Mouse (Mus musculus) c-Kit-positive CD71-negative TER-119-negative erythroid progenitor cells, embryonic 14.5 days (primary cell): Measurements from ENCODE around the gene Fstl4.
"Not testable (repeated sequence)": the region's sequence is repeated elsewhere in the genome, so short reads cannot be mapped to it uniquely, and the experiment has no call there.

ENCODE experiments used
- DNase-seq: peaks from one replicate; pipeline ENCODE4 v3.0.0-alpha.2; 2013; ENCODE audit warnings: low read depth

Gene Fstl4

GRCm38 (mm10) chr11:53087896-53088295 lies 323.5 kb downstream of the Fstl4 start:
- not testable (repeated sequence) for DNase-seq

- DNase-seq = no peak
These were observed 327.2 kb downstream of the Fstl4 start for GRCm38 (mm10) chr11:53091596-53091995.

GRCm38 (mm10) chr11:53096871-53097270 lies 332.4 kb downstream of the Fstl4 start:
- no peak for DNase-seq

GRCm38 (mm10) chr11:53097331-53097730 lies 332.9 kb downstream of the Fstl4 start:
- no peak for DNase-seq

- no peak for DNase-seq
These were observed 333.4 kb downstream of the Fstl4 start for GRCm38 (mm10) chr11:53097870-53098269.

DNA sequence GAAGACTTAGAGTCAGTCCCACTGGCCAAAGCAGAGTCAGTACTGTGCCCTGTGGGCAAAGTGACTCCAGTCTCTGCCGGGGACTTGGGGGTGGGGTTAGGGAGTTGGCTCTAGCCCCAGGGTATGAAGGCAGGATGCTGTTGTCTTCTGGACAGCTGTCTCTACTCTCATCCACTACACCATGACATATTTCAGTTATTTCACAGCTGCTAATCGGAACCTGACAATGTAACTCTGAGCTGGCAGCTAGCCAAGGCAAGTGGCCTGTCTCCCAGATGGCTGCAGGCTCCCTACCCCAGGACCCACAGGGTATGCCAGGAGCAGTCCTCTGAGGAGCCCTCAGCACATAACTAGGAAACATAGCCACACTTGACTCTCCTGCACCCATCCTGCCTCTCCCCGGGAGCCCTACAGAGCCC lies 334.4 kb downstream of the Fstl4 start:
- no peak for DNase-seq

GRCm38 (mm10) chr11:53099322-53099721 lies 334.9 kb downstream of the Fstl4 start:
- DNase-seq = no peak

GRCm38 (mm10) chr11:53101732-53102131 lies 337.3 kb downstream of the Fstl4 start:
- DNase-seq = no peak

GRCm38 (mm10) chr11:53103601-53104325 lies 339.3 kb downstream of the Fstl4 start:
- no peak for DNase-seq

- no peak for DNase-seq
These were observed 343.3 kb downstream of the Fstl4 start for GRCm38 (mm10) chr11:53107706-53108105.

DNA sequence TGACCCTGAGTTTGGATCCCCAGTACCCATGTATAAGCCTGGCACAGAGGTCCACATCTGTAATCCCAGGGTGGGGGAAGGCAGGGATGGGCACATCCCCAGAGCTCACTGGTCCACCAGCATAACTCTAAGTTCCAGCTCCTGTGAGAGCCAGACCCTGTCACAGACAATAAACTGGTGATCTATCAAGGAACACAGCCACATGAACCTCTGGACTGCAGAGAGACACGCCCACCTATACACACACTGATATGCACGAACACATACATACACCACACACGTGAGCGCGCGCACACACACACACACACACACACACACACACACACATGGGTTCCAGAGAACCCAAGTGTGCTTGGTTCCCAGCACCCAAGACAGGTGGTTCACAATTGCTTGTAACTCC lies 344.4 kb downstream of the Fstl4 start:
- DNase-seq = no peak

- no peak for DNase-seq
These were observed 345.4 kb downstream of the Fstl4 start for GRCm38 (mm10) chr11:53109701-53110467.

GRCm38 (mm10) chr11:53115711-53116110 lies 351.3 kb downstream of the Fstl4 start:
- no peak for DNase-seq

DNA sequence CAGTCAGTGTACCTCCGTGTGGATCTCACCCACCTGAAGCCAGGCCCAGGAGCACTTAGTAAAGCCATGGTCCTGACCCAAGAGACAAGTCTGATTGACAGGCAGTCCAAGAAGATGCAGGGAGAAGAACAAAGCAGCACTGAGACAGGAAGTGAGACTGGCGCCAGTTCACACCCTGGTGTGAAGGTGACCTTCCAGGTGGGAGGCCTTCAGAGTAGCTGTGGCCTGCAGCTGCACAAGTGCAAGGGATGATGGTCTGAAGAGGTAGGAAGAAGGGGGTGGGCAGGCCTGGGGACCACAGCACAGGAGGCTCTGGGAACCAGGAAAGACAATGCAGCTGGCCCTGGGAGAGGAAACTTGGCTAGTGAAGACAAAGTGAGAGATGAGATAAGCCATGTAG lies 351.9 kb downstream of the Fstl4 start:
- DNase-seq = no peak

DNA sequence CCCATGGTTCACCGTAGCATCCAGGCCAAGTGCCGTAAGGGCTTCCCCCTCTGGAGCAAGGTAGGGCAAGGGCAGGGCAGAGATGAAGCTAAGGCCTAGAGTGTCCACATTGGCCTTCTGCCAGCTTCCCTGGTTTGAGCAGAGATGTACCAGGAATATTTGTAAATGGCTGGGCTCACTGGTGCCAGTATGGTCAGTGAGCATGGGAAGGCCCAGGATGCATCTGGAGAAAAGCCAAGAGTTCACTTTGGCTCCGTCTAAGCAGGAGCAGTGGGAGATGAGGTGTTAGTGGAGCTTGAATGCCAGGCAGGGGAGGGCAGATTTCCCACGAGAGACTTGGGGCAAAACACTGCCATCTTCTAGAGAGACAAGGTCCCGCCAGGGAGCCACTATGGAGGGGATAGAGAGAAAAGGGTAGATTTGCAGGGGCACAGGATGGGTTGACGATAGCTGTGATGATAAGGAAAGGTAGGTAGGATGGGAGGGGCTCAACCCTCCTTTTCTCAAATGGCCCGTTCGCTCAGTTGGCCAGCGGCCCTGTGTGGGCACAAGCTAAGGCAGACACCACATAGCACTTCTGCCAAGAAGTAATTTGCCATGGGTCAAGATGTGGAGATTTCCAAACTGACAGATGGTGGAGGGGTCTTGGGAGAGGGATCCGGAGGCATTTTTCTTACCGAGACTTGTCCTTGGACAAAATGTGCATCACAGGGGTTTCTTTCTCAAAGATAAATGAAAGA lies 354.0 kb downstream of the Fstl4 start:
- DNase-seq = no peak

DNA sequence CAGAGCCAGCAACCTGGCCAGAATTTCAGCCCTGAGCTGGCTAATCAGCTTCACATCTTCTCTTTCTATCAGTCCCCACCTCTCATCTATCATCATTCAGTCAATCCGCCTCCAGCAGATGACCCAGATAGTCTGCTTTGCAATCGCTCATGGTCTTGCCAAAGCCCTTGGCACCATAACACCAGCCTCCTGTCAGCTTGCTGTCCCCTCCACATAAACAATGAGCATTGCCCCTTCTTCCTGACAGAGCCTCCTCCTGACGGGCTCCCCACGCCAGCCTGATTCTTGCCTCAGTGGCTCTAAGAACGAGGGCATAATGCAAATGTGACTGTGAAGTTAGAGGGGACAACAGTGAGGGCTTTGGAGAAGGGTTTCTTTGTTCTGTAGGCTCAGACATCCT lies 355.5 kb downstream of the Fstl4 start:
- DNase-seq = no peak

- DNase-seq = no peak
These were observed 356.8 kb downstream of the Fstl4 start for GRCm38 (mm10) chr11:53121208-53121607.

DNA sequence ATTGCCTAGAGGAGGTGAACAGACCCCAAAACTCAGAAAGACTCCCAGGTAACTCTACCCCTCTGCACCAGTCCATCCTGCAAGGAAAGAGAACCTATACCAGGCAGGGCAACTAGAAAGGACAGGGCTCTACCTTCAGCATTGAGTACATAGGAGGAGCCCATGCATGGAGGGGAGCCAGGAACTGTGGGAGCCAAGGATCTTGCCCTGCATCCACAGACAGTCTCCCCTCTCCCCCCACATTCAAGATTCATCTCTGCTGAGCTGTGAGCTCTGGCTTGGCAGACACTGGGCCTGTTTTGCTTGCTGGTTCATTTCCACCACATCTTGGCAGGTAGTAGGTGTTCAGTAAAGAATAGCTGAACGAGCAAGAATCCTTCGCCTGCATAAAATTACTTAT lies 360.4 kb downstream of the Fstl4 start:
- no peak for DNase-seq

DNA sequence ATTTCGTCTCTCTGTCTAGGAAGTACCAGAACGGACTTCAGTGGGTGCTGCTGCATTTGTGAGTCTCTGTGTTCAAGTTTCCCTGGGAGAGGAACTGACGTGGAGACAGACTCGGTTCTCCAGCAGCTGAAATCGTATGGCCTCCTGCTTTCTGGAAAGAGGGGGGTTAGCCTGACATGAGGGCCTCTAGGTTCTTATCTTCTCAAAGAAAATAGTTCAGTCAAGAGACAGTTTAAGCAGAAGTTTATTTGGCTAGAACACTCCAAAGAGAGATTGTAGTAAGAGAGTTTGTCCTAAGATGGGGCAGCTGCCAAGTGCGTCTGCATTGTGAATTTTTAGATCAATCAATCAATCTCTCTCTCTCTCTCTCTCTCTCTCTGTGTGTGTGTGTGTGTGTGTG lies 362.2 kb downstream of the Fstl4 start:
- DNase-seq = no peak

DNA sequence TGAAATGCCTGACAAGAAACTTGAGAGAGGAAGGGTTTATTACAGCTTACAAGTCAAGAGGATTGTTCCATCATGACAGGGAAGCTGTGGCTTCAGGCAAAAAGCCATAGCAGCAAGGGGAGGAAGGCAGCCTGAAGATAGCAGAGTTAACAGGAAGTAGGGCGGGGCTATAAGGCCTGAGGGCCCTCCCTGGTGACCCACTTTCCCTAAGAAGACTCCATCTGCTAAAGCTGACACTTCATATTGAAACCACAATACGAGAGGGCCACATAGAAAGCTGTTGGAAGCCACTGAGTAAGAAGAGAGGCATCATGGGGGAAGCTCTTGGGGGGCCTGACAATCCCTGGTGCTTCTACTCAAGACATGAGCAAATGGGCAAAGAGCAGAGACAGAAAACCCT lies 364.2 kb downstream of the Fstl4 start:
- DNase-seq = no peak

DNA sequence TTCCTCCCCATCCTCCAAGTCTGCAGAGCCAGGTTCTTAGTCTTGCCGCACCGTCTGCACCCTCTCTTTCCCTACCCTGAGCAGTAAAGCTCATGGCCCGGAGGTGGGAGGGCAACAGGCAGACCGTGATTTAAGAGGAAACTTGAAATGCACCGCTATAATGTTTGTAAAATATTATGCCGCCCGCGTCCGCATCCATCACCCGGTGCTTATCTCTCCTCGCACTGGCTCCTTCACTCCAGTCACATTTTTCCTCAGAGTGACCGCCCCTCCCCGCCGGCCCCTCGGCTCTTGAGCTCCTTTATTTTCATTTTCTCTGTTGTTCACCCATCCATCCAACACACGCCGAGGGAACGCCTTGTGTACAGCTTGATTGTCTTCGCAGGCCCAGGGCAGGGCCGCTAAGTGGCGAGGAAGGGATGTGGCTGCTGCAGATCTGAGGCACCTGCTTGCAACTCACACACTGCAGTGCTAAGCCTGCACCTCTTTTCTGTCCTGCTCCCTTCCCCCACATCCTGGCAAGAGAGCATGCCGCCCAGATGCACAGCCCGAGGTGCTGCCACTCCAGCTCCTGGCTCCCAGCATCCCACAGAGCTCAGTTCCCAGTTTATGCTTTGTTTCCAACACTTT lies 368.1 kb downstream of the Fstl4 start:
- no peak for DNase-seq

- DNase-seq = no peak
These were observed 371.9 kb downstream of the Fstl4 start for GRCm38 (mm10) chr11:53136371-53136770.
